Mouse (Mus musculus) neural tube, embryonic 11.5 days (tissue): ENCODE measurements around the gene Dmxl2. TPM values are rescaled to one million over a fixed set of nuclear protein-coding genes. Genes with fewer than 3 reads are reported as not detected.

ENCODE experiments used
- ATAC-seq: fragments of 200-750 bp; cut with Nextera tagmentation; 2 replicates; pipeline ENCODE4 v1.8.0; 2017; ENCODE audit warnings: moderate number of reproducible peaks, mild to moderate bottlenecking, moderate TSS enrichment, moderate library complexity; ENCODE audit not compliant: insufficient read depth, low FRiP score, low TSS enrichment
- DNase-seq: peaks from one replicate; pipeline ENCODE4 v3.0.0-alpha.2; 2015; ENCODE audit warnings: low spot score
- H3K27ac ChIP-seq: fragments of 300-500 bp; sonication (generic); 2 replicates; pipeline ENCODE4 v1.5.1; 2014; ENCODE audit warnings: low read depth, mild to moderate bottlenecking, low read length
- H3K27me3 ChIP-seq: fragments of 300-500 bp; sonication (generic); 2 replicates; pipeline ENCODE4 v1.6.1; 2014; ENCODE audit warnings: mild to moderate bottlenecking, low read length, mixed read lengths; ENCODE audit not compliant: control insufficient read depth, insufficient read depth
- H3K36me3 ChIP-seq: fragments of 300-500 bp; sonication (generic); 2 replicates; pipeline ENCODE4 v1.6.1; 2014; ENCODE audit warnings: mild to moderate bottlenecking, low read length, moderate library complexity, mixed read lengths; ENCODE audit not compliant: control insufficient read depth, insufficient read depth
- H3K4me1 ChIP-seq: fragments of 300-500 bp; sonication (generic); 2 replicates; pipeline ENCODE4 v1.6.1; 2014; ENCODE audit warnings: low read length, mixed read lengths; ENCODE audit not compliant: control insufficient read depth, insufficient read depth
- H3K4me2 ChIP-seq: fragments of 300-500 bp; sonication (generic); 2 replicates; pipeline ENCODE4 v1.6.1; 2014; ENCODE audit warnings: low read depth, mild to moderate bottlenecking, moderate library complexity
- H3K4me3 ChIP-seq: fragments of 300-500 bp; sonication (generic); 2 replicates; pipeline ENCODE4 v1.5.1; 2014; ENCODE audit warnings: low read depth, low read length
- H3K9ac ChIP-seq: fragments of 300-500 bp; sonication (generic); 2 replicates; pipeline ENCODE4 v1.6.1; 2014; ENCODE audit warnings: mild to moderate bottlenecking, low read length
- H3K9me3 ChIP-seq: fragments of 300-500 bp; sonication (generic); 2 replicates; pipeline ENCODE4 v1.6.1; 2016; ENCODE audit warnings: low read length; ENCODE audit not compliant: control insufficient read depth
- WGBS: fragments of 180-500 bp; shearing (Covaris S2); extraction: QIAGEN DNeasy Blood & Tissue Kit; methylation state at CpG from one replicate; pipeline ENCODE4 v1.1.7; 2014; 5-methylcytosine and 5-hydroxymethylcytosine counted together
- polyA plus RNA-seq: library from polyadenylated mRNA; unstranded; fragments of >200 nt; fragmentation: Nextera tagmentation; extraction: Ambion mirVana; gene quantifications from 2 replicates; pipeline ENCODE4 v1.2.1, GENCODE M21; 2014

The Dmxl2 gene
- polyA plus RNA-seq, 1 experiment from 2014 or later: 19.8 TPM

GRCm38 (mm10) chr9:54484927-54485326 is 16.5 kb downstream of the Dmxl2 start:
- WGBS: 94% methylated on average over 2 of the region's 2 CpGs
- Histone ChIP-seq H3K27me3 (no peaks in the 10 kb centered on the region), H3K9ac (no peak overlapping the region), H3K27ac (no peak overlapping the region), H3K36me3 (no peaks in the 10 kb centered on the region), H3K4me3 (no peak overlapping the region), H3K4me2 (no peak overlapping the region), H3K4me1 (no peaks in the 10 kb centered on the region), H3K9me3 (no peaks in the 10 kb centered on the region)
- DNase-seq (no peak), ATAC-seq (no peak)

GRCm38 (mm10) chr9:54483215-54483614 is 18.2 kb downstream of the Dmxl2 start:
- no peak for DNase-seq
- Histone ChIP-seq H3K4me3 (no peak overlapping the region), H3K4me2 (no peak overlapping the region), H3K9me3 (no peaks in the 10 kb centered on the region), H3K4me1 (no peaks in the 10 kb centered on the region), H3K36me3 (no peaks in the 10 kb centered on the region), H3K9ac (no peak overlapping the region), H3K27ac (no peak overlapping the region), H3K27me3 (no peaks in the 10 kb centered on the region)
- no peak for ATAC-seq
- WGBS: 68% methylated on average over 4 of the region's 4 CpGs

GRCm38 (mm10) chr9:54482763-54483162 is 18.7 kb downstream of the Dmxl2 start:
- 91% methylated on average over 4 of the region's 4 CpGs for WGBS
- no peak for DNase-seq
- Histone ChIP-seq H3K9ac (no peak overlapping the region), H3K4me3 (no peak overlapping the region), H3K4me2 (no peak overlapping the region), H3K27me3 (no peaks in the 10 kb centered on the region), H3K27ac (no peak overlapping the region), H3K4me1 (no peaks in the 10 kb centered on the region), H3K9me3 (no peaks in the 10 kb centered on the region), H3K36me3 (no peaks in the 10 kb centered on the region)
- no peak for ATAC-seq

- no peak overlapping the region for H3K9ac ChIP-seq
- no peaks in the 10 kb centered on the region for H3K36me3 ChIP-seq
- no peak for ATAC-seq
- H3K4me2 ChIP-seq: no peak overlapping the region
- WGBS: 83% methylated on average over 1 of the region's 1 CpGs
- H3K4me1 ChIP-seq: no peaks in the 10 kb centered on the region
- H3K4me3 ChIP-seq: no peak overlapping the region
- H3K27ac ChIP-seq: no peak overlapping the region
- H3K9me3 ChIP-seq: no peaks in the 10 kb centered on the region
- DNase-seq: no peak
- H3K27me3 ChIP-seq: no peaks in the 10 kb centered on the region
These were observed 22.4 kb downstream of the Dmxl2 start for GRCm38 (mm10) chr9:54479054-54479453.

- no peak for DNase-seq
- Histone ChIP-seq H3K27me3 (no peaks in the 10 kb centered on the region), H3K4me1 (no peaks in the 10 kb centered on the region), H3K4me2 (no peak overlapping the region), H3K36me3 (no peaks in the 10 kb centered on the region), H3K9ac (no peak overlapping the region), H3K9me3 (no peaks in the 10 kb centered on the region), H3K4me3 (no peak overlapping the region), H3K27ac (no peak overlapping the region)
- ATAC-seq: no peak
- 73% methylated on average over 3 of the region's 3 CpGs for WGBS
These were observed 23.3 kb downstream of the Dmxl2 start for GRCm38 (mm10) chr9:54478117-54478516.

GRCm38 (mm10) chr9:54474546-54474945 is 26.9 kb downstream of the Dmxl2 start:
- Histone ChIP-seq H3K36me3 (no peaks in the 10 kb centered on the region), H3K9me3 (no peaks in the 10 kb centered on the region), H3K27me3 (no peaks in the 10 kb centered on the region), H3K4me1 (no peaks in the 10 kb centered on the region), H3K9ac (no peak overlapping the region), H3K4me2 (no peak overlapping the region), H3K27ac (no peak overlapping the region), H3K4me3 (no peak overlapping the region)
- ATAC-seq: no peak
- no peak for DNase-seq
- WGBS: 88% methylated on average over 5 of the region's 5 CpGs

GRCm38 (mm10) chr9:54474031-54474430 is 27.4 kb downstream of the Dmxl2 start:
- Histone ChIP-seq H3K36me3 (no peaks in the 10 kb centered on the region), H3K4me3 (no peak overlapping the region), H3K27ac (no peak overlapping the region), H3K27me3 (no peaks in the 10 kb centered on the region), H3K9ac (no peak overlapping the region), H3K9me3 (no peaks in the 10 kb centered on the region), H3K4me2 (no peak overlapping the region), H3K4me1 (no peaks in the 10 kb centered on the region)
- no peak for DNase-seq
- WGBS: 56% methylated on average over 4 of the region's 4 CpGs
- no peak for ATAC-seq

GRCm38 (mm10) chr9:54472784-54473183 is 28.6 kb downstream of the Dmxl2 start:
- no peaks in the 10 kb centered on the region for H3K4me1 ChIP-seq
- ATAC-seq: no peak
- no peak overlapping the region for H3K4me2 ChIP-seq
- WGBS: 67% methylated on average over 3 of the region's 3 CpGs
- no peak for DNase-seq
- H3K27me3 ChIP-seq: no peaks in the 10 kb centered on the region
- no peak overlapping the region for H3K27ac ChIP-seq
- no peak overlapping the region for H3K9ac ChIP-seq
- no peaks in the 10 kb centered on the region for H3K36me3 ChIP-seq
- H3K4me3 ChIP-seq: no peak overlapping the region
- no peaks in the 10 kb centered on the region for H3K9me3 ChIP-seq

- Histone ChIP-seq H3K4me2 (no peak overlapping the region), H3K4me3 (no peak overlapping the region), H3K36me3 (no peaks in the 10 kb centered on the region), H3K9ac (no peak overlapping the region), H3K27ac (no peak overlapping the region), H3K9me3 (no peaks in the 10 kb centered on the region), H3K4me1 (no peaks in the 10 kb centered on the region), H3K27me3 (no peaks in the 10 kb centered on the region)
- WGBS: 88% methylated on average over 2 of the region's 2 CpGs
- DNase-seq: no peak
- no peak for ATAC-seq
These were observed 32.1 kb downstream of the Dmxl2 start for GRCm38 (mm10) chr9:54469339-54469738.
